Mouse (Mus musculus) kidney, postnatal 4 days (tissue): ENCODE measurements around the gene 1700067P10Rik.

Experiments
- DNase-seq, 2 experiments: peaks; one replicate each; pipeline ENCODE4 v3.0.0; 2021; ENCODE audit warnings: mixed read lengths in 2 of 2

1700067P10Rik gene

DNA sequence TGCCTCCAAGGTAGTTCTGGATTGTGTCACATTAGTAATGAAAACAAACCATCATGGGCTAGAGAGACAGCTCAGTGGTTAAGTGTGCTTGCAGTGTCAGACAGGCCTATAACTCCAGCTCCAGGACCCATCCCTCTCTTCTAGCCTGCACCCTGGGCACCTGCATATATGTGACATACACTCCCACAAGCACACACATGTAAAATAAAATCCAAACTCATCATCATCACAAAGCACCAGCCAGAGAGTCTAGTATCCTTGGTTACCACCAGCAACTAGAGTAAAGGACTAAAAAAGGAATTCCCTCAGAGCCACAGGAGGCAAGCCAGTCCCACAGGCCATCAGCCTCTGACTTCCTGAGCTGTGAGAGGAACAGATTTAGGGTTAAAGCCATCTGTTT lies at the start of gene 1700067P10Rik:
1700067P10Rik (plus strand) TSS at position 301 of the 400 bp plus-strand sequence.
- DNase-seq = no peak

DNA sequence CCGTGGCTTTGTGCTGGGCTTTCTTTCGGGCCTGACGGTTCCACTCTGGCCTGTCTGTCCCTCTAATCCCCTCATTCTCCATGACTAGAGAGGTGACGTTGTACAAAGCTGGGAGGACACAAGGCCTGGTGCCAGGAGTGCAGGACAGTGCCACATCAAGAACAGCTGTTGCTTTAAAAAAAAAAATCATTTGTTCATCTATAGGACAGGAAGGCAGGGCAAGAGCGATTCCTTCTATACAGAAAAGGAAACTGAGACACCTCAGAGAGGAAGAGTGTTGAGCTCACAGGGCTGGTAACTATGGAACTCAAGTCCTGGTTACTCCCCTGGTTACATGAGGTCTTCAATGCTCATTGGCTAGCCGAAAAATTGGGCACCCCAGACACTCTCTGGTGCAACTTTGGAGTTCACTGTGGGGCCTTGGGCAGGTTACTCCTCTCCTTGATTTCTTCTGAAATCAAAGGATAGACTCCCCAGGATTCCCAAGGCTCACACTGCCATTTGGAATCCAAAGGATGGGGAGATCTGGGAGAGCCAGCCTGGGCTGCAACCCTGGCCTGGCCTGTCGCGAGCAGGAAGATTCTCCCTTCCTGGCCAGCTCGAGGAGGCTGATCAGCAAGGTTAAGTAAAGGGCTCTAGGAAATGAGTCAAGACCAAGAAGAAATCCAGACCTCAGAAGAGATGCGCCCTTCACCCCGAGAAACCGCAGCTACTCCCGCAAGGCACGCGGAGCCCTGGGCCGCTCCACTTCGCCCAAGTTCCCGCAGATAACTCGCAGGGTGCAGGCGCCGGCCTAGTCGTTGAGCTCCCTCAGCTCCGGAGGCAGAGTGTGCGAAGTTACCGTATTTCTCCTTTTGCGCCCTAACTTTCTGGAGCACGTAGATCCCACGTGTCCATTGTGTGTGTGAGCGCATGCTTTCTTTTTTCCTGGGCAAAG lies 47.5 kb upstream of the 1700067P10Rik start:
- DNase-seq = peak; percentile 65 to 75

DNA sequence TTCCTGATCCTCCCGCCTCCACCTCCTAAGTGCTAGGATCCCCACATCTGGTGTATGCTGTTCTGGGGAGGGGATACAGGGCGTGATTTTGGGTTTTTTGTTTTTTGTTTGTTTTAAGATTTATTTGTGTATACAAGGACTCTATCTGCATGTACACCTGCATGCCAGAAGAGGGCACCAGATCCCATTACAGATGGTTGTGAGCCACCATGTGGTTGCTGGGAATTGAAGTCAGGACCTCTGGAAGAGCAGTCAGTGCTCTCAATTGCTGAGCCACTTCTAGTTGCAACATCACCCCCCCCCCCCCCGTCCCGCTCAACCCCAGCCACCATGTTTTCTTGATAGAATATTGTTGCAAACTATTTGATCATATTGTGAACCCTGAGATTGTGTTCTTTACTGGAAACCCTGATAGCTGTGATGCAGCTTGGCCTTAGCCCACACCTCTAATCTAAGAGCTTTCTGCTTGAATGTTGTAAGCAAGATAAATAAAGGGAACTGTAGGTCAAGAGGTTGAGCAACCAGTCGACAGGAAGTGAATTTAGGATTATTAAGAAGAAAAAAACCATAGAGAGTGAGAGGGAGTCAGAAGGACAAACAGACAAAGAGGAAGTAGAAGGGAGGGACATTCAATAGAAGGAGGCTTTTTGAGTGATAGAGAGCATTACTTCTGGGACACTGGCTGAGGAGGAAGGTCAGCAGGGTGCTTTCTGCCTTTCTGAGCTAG lies 45.8 kb upstream of the 1700067P10Rik start:
- no peak for DNase-seq

DNA sequence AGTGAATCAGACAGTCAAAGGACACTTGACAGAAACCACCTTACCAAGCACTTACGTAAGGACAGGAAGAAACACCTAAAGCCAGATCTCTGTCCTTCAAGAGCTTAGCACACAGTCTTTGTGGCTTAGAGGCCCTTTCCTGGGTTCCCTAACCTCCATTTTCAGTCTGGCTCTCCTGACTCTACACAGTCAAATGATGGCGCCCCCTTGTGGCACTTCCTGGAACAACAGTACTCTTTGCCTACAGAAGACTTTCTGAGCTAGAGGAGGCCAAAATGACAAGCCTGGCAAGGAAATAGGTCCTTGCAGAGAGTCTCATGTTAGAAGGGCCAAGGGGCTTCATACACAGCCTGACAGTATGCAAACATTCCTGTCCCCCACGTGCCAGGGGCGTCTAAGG lies 43.5 kb upstream of the 1700067P10Rik start:
- DNase-seq = peak; percentile 88 to 90

DNA sequence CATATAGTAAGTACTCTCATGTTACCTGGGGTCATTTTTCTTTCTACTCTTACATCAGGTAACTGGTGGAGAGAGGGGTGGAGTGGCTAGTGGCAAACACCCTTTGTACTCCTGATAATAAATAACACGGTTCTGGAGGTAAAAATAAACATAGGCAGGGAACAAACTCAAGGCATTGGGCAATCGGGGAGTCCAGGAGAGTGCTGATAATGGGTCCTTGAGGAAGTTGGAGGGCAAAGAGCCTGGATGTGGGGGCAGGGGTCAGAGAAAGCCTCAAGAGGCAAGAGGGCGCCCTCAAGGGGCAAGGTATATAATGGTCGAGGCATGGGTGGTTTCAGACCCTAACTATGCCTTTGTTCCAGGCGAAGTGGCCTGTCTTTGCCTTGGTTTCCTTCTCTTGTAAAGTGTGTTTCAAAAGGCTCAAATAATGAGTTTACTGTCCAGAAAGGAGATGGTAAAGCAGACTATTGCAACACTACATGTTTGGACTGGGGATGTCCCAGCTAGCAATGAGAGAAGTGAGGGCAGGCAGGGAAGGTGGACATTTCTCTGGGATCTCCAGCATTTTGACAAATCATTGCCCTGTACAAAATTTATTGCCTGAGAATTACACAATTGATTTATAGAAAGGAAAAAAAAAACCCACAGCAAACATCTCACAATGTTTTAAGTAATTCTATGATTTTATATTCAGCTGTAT lies 37.3 kb upstream of the 1700067P10Rik start:
- DNase-seq = no peak

DNA sequence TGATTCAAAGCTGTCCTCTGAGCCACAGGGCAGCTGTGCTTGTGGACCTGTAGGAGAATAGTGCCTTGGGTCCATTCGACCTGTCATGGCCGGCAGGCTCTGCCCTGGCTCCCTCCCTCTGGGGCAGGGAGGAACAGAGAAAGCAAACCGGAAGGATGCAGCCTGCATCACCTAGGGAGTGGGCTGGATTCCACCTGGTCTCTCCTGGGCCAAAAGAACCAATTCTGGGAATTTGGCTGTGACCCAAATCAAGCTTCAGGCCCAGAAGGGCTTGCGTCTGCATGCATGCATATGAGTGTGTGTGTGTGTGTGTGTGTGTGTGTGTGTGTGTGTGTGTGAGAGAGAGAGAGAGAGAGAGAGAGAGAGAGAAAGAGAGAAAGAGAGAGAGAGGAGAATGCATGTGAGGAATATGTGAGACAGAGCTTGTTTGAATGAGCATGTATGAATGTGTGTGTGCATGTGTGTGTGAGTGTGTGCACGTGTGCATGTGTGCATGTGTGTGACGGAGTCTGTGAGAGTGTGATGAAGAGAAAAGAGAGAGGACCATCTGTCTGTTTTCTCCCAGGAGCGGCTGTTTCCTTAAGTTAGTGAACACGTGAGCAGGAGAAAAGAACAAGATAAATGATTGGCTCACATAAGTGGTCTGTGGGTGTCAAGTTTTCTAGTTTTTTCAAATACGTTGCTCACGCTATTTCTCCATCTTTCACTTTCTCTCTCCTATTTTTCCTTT lies 36.6 kb upstream of the 1700067P10Rik start:
- DNase-seq = no peak

DNA sequence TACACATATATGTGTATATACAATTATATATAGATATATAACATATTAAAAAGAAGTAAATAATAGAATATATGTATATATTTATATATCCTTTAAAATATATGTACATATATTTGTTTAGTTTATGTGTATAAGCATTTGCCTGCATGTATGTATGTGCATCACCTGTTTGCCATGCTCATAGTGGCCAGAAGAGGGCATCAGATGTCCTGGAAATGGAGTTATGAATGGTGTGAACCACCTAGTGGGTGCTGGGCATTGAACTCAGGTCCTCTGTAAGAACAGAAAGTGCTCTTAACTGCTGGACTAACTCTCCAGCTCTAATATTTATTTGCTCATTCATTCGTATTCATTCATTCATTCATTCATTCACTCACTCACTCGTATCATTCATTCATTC lies 35.5 kb upstream of the 1700067P10Rik start:
- no peak for DNase-seq

DNA sequence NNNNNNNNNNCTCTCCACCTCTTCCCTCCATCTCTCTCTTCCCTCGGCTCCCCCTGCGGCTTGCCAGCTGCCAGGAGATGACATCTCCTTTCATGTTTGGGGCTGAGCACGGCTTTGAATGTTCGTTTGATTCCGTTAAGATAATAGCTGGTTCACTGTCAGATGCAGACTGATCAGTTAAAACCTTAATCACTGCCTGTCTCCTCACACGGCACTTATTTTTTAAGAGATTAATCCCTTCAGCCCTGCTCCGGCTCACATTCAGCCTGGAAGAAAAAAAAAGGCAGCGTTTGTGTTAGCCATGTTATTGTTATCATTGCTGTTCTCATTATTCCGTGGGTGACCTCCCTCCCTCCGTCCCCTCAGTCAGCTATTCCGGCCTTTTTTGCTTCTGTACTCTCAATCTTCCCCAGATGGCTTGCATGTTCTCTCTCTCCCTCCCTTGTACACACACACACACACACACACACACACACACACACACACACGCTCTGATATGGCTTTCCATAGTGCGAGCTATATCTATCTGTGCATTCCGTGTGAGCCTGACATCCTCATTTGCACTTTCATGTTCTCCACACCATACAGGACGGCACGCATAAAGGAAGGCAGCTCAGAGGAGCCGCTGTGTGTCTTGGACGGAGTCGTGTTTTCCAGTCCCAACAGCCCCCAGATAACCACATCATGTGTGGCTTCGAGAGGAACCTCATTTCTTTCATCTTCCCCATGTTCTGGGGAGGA lies 33.9 kb upstream of the 1700067P10Rik start:
- no peak for DNase-seq

DNA sequence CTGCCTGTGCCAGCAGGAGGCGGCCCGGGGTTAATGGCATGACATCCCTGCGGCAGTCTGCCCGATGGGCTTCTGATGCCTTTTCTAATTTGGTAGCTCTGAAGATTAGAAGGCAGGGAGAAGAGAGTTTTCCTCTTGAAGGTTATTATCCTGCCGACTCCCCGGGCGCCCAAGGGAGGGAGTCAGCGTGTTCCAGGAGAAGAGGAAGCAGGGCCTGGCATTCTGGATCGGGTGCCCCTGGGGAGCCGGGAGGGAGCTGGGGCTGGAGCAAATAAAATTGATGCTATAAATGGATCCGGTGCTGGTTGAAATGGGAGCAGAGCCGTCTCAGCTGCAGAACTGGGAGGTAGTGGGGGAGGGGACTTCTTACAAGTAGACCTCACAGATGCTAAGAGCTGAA lies 31.7 kb upstream of the 1700067P10Rik start:
- peak in 1 of 2 experiments; percentile 12 for DNase-seq

DNA sequence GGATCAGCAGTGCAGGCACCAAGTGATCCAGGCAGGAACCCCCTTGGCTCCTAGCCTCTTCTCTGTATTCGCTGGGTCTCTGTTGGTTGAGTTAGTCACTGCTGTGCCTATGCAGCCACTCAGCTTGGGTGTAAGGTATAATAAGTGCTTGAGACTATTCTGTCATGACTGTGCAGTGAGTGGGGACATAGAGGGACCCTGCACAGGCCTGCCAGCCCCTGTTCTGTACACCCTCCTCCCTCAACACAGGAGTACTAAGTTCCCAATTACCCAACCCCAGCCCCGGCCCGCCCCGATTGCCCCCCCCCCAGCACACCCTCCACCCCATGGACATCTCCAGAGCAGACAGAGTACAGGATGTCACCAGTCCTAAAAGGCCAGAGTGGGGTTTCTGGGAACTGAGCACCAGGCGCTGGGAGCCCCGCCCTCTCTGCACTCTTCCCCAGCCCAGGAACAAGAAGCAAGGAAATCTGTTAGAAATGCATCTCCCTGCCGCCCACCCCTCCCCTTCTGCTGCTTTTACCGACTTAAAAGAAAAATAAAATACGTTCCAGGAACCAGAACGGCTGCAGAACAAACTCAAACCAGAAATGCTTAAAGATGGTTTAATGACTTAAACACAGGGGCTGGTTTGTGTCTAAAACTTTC lies 24.8 kb upstream of the 1700067P10Rik start:
- no peak for DNase-seq

DNA sequence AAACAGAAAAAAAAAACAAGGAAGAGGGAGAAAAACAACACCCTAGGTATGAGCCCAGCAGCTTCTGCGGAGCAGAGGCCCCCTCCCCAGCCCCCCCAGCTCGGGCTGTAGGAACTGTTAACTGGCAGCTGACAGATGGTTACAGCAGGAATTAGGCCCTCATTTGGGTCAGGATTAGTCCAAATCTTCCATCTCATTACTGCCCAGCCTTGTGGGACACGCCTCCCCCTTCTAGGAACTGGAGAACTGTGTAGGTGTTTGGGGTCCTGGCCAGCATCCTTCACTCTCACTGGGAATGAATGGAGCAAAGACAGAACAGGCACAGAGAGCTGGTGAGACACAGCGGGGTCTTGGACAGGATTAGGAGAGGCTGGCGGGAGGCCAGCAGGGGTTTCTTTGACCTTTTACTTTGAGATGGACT lies 24.0 kb upstream of the 1700067P10Rik start:
- DNase-seq = no peak

DNA sequence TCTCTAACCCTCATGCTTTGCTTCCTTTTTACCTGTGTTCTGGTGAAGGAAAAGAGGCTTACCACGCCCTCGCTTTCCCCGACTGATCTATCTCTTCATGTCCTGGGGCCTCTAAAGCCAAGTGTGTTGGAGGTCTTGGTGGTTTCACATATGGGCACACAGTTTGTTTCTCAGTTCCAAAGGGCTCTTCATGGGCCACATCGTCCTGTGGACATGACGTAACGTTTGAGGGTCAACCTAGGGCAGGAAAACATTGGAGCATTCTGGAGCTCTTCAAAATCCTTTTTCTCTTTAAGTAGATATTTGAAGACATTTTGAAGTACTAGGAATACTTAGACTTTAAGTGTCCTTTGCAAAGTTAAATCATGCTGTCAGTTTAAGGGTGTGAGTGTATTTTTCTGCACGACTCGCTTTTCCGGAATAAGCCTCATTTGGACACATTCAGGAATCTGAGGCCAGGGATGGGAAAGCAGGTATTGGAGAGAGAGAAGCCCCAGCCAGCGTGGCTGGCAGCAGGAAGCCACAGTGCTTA lies 22.0 kb upstream of the 1700067P10Rik start:
- DNase-seq = no peak

DNA sequence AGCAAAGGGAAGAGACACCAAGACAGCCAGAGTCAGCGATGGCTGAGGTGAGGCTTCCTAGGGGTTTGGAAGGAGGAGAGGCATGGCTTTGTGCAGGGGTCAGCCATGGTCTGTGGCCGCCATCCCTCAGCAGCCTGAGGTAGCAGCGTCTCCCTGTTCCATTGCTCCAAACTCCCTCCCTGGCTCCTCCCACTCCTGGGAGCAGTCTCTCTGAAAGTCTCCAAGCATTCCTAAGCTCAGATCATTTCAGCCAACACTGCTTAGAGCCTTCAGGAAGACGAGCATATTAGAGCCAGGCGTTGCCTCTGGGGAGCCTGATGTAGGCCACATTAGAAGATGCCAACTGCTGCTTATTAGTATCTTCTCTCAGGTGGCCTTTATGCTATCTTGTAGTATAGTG lies 21.4 kb upstream of the 1700067P10Rik start:
- DNase-seq = peak in 1 of 2 experiments; percentile 12

DNA sequence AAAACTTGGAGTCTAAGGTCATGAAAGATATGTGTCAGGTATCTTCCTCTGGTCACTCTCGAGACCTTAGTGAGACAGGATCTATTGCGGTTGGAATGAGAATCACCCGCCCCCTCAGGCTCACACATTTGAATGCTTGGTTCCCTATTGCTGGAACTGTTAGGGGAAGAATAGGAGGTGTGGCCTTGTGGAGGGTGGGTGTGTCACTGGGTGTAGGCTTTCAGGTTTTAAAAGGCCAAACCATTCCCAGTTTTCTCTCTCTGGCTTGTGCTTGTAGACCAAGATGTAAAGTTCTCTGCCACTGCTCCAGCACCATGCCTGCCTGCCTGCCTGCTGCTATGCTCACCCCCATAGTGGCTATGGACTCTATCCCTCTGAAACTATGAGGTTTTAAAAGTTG lies 8.5 kb upstream of the 1700067P10Rik start:
- DNase-seq = no peak

DNA sequence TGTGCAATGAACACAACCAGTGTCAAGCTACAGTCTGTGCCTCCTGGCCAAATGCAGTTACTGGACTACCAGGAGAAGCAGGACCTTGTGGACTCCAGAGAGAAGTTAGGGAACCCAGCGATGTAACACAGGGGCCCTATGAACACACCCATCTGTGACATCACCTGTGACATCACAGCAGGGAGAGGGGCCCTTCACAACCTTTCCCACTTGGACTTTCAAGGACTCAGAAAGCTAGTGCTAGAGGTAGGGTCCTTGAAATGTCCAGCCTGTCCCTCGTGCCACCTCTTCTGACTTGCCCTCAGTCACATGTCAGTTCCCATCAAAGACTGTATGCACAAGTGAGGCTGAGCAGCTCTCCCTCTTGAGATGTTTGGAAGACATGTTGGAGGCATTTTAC lies 327 bp downstream of the 1700067P10Rik start:
- no peak for DNase-seq

DNA sequence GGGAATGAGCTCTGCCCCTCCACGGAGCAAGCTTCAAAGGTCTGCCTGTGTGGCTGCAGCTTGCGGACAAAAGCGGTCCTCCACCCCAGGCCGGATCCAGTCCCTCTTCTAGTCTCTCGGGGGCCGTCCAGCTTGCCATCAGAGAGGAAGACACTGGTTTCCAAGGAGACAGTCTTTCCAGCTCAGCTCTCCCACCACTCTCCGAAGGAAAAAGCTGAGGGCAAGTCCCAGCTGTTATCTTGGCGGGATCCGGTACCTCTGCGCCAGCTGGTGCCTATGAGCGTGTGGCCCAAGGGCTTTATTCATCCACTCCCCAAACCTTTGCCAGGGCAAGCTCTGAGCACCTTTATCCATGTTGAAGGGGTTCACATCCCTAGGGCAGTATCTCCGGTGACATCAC lies 1.2 kb downstream of the 1700067P10Rik start:
- DNase-seq = no peak

DNA sequence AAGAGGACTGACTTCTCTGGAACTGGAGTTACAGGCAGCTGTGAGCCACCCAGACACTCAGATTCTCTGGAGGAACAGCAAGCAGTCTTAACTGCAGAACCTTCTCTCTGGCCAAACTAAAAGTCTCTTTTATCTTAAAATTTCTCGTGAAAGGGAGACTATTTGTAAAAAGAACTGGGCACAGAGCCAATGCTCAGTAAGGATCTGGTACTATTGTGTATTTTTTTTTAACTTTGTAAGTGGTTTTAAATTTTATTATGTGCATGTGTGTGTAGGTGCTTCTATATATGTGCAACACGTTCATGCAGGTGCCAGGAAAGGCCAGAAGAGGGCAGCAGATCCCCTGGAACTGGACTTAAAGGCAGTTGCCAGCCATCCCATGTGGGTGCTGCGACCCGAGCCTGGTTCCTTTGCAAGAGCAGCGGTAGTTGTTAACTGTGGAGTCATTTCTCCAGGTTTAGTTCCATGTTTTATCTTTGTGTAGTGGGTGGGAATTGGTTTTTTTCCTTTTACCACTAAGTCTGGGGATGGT lies 4.2 kb downstream of the 1700067P10Rik start:
- no peak for DNase-seq

DNA sequence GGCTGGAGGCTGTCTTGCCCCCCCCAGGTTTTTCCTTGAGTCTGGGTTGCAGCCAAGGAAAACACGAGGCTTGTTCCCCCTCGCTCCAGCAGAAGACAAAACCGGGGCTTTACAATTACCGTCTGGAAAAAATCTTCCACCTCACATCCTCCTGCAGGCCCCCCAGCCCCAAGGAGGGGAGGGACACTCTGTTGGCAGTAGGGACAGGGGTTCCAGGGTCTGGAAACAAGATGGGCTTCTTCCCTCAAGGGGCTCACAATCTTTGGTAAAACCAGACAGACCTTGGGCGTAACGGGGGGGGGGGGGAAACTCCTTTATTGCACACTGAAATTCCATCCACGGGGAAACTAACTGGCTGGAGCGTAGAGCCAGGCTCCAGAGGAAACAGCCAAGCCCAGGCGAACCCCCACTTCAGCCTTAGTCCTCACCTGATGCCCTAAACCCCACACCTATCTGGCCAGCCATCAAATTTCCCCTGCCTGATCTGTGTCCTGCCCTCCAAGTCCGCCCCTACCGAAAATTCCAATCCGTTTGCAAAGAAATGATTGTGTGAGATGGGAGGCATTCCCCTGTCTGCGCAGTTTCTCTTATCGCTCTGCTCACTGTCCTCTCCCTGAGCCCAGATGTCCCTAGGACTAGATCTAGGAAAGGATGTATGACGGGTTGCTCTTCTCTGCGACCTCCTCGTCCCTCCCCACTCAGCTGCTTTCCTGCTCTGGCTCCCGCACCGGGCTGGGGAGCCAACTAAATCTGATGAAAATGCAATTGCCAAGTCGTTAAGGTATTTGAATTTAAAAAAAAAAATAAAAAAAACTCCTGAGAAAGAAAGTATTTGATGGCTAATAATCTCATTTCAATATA lies 5.9 kb downstream of the 1700067P10Rik start:
- DNase-seq = no peak

DNA sequence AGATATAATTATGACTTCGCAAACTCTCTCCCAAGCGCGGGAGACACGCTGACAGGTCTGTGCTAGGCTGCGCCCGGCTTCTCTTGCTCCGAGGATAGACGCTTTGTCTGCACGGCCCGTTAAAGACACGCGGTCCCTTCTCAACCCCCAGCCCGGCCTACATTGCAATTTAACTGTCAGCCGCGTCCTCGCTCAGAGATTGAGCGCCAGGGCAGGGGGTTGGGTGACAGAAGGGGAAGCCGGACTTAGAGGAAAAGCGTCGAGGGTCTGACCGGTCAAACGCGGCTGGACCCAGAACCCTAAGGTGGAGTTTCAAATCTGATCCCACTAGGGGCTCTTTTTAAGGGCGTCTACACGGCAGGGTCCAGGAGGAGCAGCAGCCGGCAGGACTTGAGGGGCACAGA lies 6.6 kb downstream of the 1700067P10Rik start:
- peak; percentile 32 to 46 for DNase-seq

DNA sequence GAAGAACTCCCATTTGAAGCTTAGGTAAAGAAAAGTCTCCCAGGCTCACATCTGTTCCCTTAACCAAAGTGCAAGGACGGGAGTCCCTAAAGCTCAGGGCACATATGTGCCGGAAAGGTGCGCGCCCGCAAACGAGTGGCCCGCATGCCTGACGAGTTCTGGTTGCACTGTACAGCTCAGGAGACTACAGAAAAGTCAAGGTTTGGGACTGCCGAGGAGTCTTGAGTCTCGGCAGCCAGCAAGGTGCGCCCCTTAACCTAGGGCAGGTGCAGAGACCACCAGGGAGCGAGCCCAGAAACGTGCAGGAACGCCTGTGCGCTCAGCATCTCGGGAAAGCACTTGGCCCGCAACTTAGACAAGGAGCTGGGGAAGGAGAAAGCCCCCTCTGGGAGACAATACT lies 7.2 kb downstream of the 1700067P10Rik start:
- DNase-seq = peak in 1 of 2 experiments; percentile 25
